Mouse (Mus musculus): ENCODE data around the gene Dlgap5. TPM values are rescaled to one million over a fixed set of nuclear protein-coding genes. Genes with fewer than 3 reads are reported as not detected.

The Dlgap5 gene
- polyA plus RNA-seq, 1 experiment, result 0.74 TPM

- no peak for DNase-seq (ENCODE audit: low read depth)
These were observed 22.7 kb downstream of the Dlgap5 start for GRCm38 (mm10) chr14:47395462-47396026.

- no peak for DNase-seq (ENCODE audit: low read depth)
These were observed 23.2 kb downstream of the Dlgap5 start for GRCm38 (mm10) chr14:47395007-47395406.

DNA sequence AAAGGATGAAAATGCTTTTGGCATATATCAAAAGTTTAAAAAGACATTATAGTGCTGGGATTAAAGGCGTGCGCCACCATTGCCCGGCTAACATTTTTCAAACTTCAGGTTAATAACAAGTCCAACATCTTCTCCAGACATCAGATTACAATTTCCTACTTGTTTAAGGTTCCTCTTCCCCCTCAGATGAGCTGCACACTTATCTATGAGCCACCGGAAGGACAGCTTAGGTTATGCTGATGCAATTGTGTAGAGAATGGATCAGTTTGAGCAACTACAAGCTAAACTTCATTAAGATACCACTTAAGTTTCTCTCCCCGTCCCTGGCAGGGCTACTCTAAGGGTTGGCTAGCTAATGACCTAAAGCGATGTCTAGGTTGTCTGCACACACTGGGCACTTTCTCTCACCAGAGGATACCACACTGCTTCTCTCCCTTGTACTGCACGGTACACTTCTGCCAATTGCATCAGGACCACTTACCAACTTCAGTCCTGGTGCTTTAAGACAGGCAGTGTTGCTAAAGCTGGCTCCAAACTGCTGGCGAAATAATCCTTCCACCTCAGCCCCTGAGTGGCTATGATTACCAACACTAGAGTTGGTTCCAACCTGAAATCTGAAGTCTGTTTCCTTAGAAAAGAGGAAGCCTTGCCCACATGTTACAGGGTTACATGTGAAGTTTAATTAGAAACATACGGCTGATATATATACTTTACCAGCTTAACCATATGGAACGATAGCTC is 24.7 kb downstream of the Dlgap5 start:
- no peak for DNase-seq (ENCODE audit: low read depth)

- DNase-seq (ENCODE audit: low read depth), result no peak
These were observed 32.1 kb downstream of the Dlgap5 start for GRCm38 (mm10) chr14:47386125-47386524.

GRCm38 (mm10) chr14:47384653-47385052 is 33.6 kb downstream of the Dlgap5 start:
- no peak for DNase-seq (ENCODE audit: low read depth)

GRCm38 (mm10) chr14:47383911-47384310 is 34.3 kb downstream of the Dlgap5 start:
- no peak for DNase-seq (ENCODE audit: low read depth)

DNA sequence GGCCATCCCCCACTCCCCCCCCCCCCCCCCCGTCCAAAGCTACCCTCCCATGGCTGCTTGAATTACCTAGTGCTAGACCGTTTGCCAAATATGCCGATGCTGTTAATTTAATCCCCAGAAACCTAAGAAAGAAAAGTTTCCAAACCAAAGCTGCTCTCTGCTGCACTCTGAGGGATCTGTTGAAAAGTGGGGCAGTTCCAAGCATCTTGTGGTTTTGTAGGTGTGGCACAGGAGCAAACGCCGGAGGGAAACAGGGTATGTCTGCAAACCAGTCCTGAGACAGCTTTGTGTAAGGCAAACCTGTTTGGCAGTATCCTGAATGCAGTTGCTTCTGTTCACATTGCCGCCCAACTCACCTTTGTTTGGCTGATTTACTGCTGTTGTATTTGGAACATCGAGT is 39.9 kb downstream of the Dlgap5 start:
- DNase-seq (ENCODE audit: low read depth), result no peak

- DNase-seq (ENCODE audit: low read depth), result no peak
These were observed 41.7 kb downstream of the Dlgap5 start for GRCm38 (mm10) chr14:47376526-47376925.

GRCm38 (mm10) chr14:47373728-47374678 is 44.2 kb downstream of the Dlgap5 start:
- no peak for DNase-seq (ENCODE audit: low read depth)

- no peak for DNase-seq (ENCODE audit: low read depth)
These were observed 46.5 kb downstream of the Dlgap5 start for GRCm38 (mm10) chr14:47371689-47372088.

GRCm38 (mm10) chr14:47370790-47371189 is 47.4 kb downstream of the Dlgap5 start:
- DNase-seq (ENCODE audit: low read depth), result no peak

GRCm38 (mm10) chr14:47369741-47370140 is 48.5 kb downstream of the Dlgap5 start:
- no peak for DNase-seq (ENCODE audit: low read depth)

- DNase-seq (ENCODE audit: low read depth), result no peak
These were observed 50.7 kb downstream of the Dlgap5 start, which contains the start of gene Lgals3 for GRCm38 (mm10) chr14:47367461-47367860. Lgals3 (plus strand) TSS chr14:47367751.

DNA sequence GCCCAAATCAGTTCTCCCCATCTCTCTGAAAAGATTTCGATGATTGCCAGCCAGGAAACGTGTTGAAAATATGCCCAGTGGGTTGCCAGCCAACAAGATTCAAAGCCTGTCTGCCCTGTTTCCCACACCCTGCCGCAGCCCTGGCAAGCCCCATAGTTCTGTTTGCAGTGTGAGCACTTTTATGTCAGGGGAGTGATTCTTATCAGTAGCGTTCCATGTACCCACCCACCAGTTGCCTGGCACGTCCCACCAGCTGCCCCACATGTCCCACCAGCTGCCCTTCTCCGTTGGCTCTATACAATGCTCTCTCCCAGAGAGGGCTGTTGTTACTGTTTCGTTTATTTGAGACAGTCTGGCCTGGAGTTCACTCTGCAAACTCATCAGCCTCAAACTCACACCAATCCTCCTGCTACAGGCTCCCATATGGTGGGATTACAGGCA is 51.3 kb downstream of the Dlgap5 start:
- DNase-seq (ENCODE audit: low read depth), result no peak

- no peak for DNase-seq (ENCODE audit: low read depth)
These were observed 53.3 kb downstream of the Dlgap5 start for GRCm38 (mm10) chr14:47364742-47365449.

DNA sequence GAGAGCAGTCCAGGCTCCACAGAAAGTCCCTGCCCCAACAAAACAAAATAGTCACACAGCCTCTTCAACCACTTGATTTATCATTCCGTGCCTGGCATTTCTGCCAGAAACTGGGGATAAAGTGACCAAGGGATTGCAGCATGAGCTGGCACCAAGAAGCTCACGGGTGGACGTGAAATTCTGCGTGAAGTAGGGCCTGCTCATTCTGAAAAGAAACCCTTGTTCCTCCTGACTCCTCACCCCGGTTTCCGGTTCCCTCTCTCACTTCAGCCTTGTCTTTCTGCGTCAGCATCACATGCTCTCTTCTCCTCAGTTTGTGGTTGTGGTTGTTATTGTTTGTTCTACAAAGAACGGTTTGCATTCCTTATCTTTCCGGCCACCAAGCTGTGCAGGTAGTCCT is 56.3 kb downstream of the Dlgap5 start:
- no peak for DNase-seq (ENCODE audit: low read depth)

GRCm38 (mm10) chr14:47361418-47361817 is 56.8 kb downstream of the Dlgap5 start:
- DNase-seq (ENCODE audit: low read depth), result no peak

- DNase-seq (ENCODE audit: low read depth), result no peak
These were observed 58.6 kb downstream of the Dlgap5 start for GRCm38 (mm10) chr14:47359610-47360009.

- DNase-seq (ENCODE audit: low read depth), result no peak
These were observed 61.6 kb downstream of the Dlgap5 start for GRCm38 (mm10) chr14:47356622-47357021.

DNA sequence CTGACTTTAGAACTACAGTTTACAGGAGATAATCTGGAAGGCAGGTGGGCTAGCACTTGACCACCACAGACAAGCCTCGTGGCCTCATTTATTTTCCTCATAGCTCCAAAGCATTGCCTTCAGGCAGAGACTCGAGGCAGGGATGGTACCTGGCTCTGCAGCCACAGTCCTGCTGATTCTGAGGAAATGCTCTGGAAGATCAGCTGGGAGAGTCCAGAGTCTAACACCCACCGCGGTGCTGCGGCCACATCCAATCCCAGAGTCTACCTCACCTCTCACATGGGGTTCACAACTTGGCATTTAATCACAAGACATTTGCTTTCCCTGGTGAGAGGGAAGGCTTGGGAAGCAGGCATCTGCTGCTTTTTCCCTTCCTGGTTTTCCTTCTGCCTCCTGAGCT is 63.3 kb downstream of the Dlgap5 start:
- no peak for DNase-seq (ENCODE audit: low read depth)

- no peak for DNase-seq (ENCODE audit: low read depth)
These were observed 64.1 kb downstream of the Dlgap5 start for GRCm38 (mm10) chr14:47354111-47354577.

GRCm38 (mm10) chr14:47353240-47353639 is 65.0 kb downstream of the Dlgap5 start:
- no peak for DNase-seq (ENCODE audit: low read depth)

Measured in gonadal fat pad, adult 2 months (tissue).